Mouse (Mus musculus) megakaryocyte, embryonic 14.5 days (primary cell): Measurements from ENCODE around the gene Cryge.

Experiments
- FLI1 ChIP-seq: IDR thresholded peaks from 2 replicates; pipeline ENCODE4 v1.6.1; 2012; ENCODE audit warnings: low read length, inconsistent platforms, mixed read lengths
- GATA1 ChIP-seq: IDR thresholded peaks from 3 replicates; pipeline ENCODE4 v1.6.1; 2012; ENCODE audit warnings: mixed read lengths, low read length, inconsistent platforms, borderline replicate concordance

- TF ChIP-seq GATA1 (no peak), FLI1 (no peak)
Measured at GRCm38 (mm10) chr1:65010153-65010552, 40.8 kb downstream of the Cryge start.
